Mouse (Mus musculus) heart, postnatal 0 days (tissue): ENCODE results near the gene Adad2.

ENCODE experiments used
- CTCF ChIP-seq: IDR thresholded peaks from 2 replicates; pipeline ENCODE4 v1.5.1; 2016; ENCODE audit warnings: antibody characterized with exemption, control low read depth, low read depth
- EP300 ChIP-seq: IDR thresholded peaks from 2 replicates; pipeline ENCODE4 v1.6.1; 2016; ENCODE audit warnings: antibody characterized with exemption, low read depth

GRCm38 (mm10) chr8:119638261-119638660, 25.7 kb downstream of the Adad2 start:
- no peak for TF ChIP-seq EP300
- TF ChIP-seq CTCF, result no peak
